Mouse (Mus musculus) left cerebral cortex, adult 18-20 months (tissue): ENCODE measurements around the gene Trim24. TPM values are rescaled to one million over a fixed set of nuclear protein-coding genes. Genes with fewer than 3 reads are reported as not detected.
"Not testable (repeated sequence)": the region's sequence is repeated elsewhere in the genome, so short reads cannot be mapped to it uniquely, and the experiment has no call there.

Source experiments
- DNase-seq, 2 experiments: peaks; one replicate each; pipeline ENCODE4 v3.0.0; 2021 to 2022; ENCODE audit warnings: low spot score in 2 of 2, mixed read lengths in 1 of 2
- long read RNA-seq, 2 experiments: library from polyadenylated mRNA; stranded (forward); transcript quantifications; one replicate each; pipeline ENCODE4 v2.0.0; 2021
- total RNA-seq, 2 experiments: library from RNA; stranded (reverse); gene quantifications; 2 replicates each; pipeline ENCODE4 v1.2.3; 2021

The Trim24 gene
- total RNA-seq = 10 to 100 TPM; 27.2 to 30.0 TPM
- long read RNA-seq, experiment 1, full-length matches to known transcripts = 13 of 20 reads
- long read RNA-seq, experiment 1, partial matches to known transcripts = 6 of 20 reads
- long read RNA-seq, experiment 1, other reads (novel, unspliced or antisense) = 1 of 20 reads
- long read RNA-seq, experiment 2, full-length matches to known transcripts = 5 of 10 reads
- long read RNA-seq, experiment 2, partial matches to known transcripts = 4 of 10 reads
- long read RNA-seq, experiment 2, other reads (novel, unspliced or antisense) = 1 of 10 reads

- peak; percentile 89 to 97 for DNase-seq
Observed at GRCm38 (mm10) chr6:37870245-37871136, at the start of gene Trim24. TSS of gene Trim24 (plus strand) at chr6:37870811.

GRCm38 (mm10) chr6:37821531-37822051, 49.0 kb upstream of the Trim24 start:
- DNase-seq = no peak

- DNase-seq = no peak
Observed at GRCm38 (mm10) chr6:37822390-37822789, 48.2 kb upstream of the Trim24 start.

- DNase-seq = no peak
Observed at GRCm38 (mm10) chr6:37823731-37824130, 46.9 kb upstream of the Trim24 start.

GRCm38 (mm10) chr6:37825331-37826115, 45.1 kb upstream of the Trim24 start:
- not testable (repeated sequence) for DNase-seq

- DNase-seq = no peak
Observed at GRCm38 (mm10) chr6:37828955-37829354, 41.7 kb upstream of the Trim24 start.

GRCm38 (mm10) chr6:37829631-37830030, 41.0 kb upstream of the Trim24 start:
- no peak for DNase-seq

- DNase-seq = no peak
Observed at GRCm38 (mm10) chr6:37833691-37834090, 36.9 kb upstream of the Trim24 start.

- not testable (repeated sequence) for DNase-seq
Observed at GRCm38 (mm10) chr6:37836951-37837565, 33.6 kb upstream of the Trim24 start.

GRCm38 (mm10) chr6:37842779-37843605, 27.6 kb upstream of the Trim24 start:
- DNase-seq = no peak

GRCm38 (mm10) chr6:37843647-37844273, 26.9 kb upstream of the Trim24 start:
- DNase-seq = no peak

- not testable (repeated sequence) for DNase-seq
Observed at GRCm38 (mm10) chr6:37844947-37845346, 25.7 kb upstream of the Trim24 start.

GRCm38 (mm10) chr6:37847531-37847930, 23.1 kb upstream of the Trim24 start:
- not testable (repeated sequence) for DNase-seq

- DNase-seq = no peak
Observed at GRCm38 (mm10) chr6:37851352-37851751, 19.3 kb upstream of the Trim24 start.

- DNase-seq = no peak
Observed at GRCm38 (mm10) chr6:37853289-37853688, 17.3 kb upstream of the Trim24 start.

- no peak for DNase-seq
Observed at GRCm38 (mm10) chr6:37855384-37855783, 15.2 kb upstream of the Trim24 start.

GRCm38 (mm10) chr6:37856300-37856699, 14.3 kb upstream of the Trim24 start:
- DNase-seq = not testable (repeated sequence)

GRCm38 (mm10) chr6:37857196-37857874, 13.3 kb upstream of the Trim24 start:
- no peak for DNase-seq

- DNase-seq = no peak
Observed at GRCm38 (mm10) chr6:37858126-37858525, 12.5 kb upstream of the Trim24 start.
